Mouse (Mus musculus) liver, adult 2 months (tissue): ENCODE data around the gene Olfr1415.

Source experiments
- CTCF ChIP-seq: fragments of 200-500 bp; IDR thresholded peaks from 2 replicates; pipeline ENCODE4 v1.5.1; 2011; ENCODE audit warnings: low read depth, low read length, control low read depth
- POLR2A ChIP-seq: fragments of 200-500 bp; IDR thresholded peaks from 2 replicates; pipeline ENCODE4 v1.6.1; 2011; ENCODE audit warnings: low read length, control low read depth; ENCODE audit not compliant: insufficient read depth; ENCODE audit errors: extremely low read depth

DNA sequence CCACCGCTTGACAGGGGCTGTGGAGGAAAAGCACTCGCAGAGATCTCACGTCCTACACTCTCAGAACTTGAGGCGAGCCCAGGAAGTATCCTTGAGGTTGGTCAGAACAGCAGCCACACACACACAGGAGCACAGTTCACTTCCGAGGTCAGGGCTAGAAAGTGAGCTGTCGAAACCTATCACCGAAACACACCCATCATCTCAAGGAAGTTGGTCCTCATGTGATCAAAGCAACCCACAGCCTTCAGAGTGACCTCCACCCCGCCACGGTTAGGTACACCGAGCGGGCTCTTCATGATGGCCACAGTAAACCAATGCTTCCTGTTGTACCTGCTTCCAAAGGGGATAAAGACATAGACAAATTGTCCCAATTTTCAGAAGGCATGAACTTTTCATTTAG lies 19.5 kb upstream of the Olfr1415 start:
- TF ChIP-seq POLR2A (no peak), CTCF (no peak)
